Mouse (Mus musculus) heart, embryonic 10.5 days (tissue): ENCODE results near the gene Cyp3a41b. TPM values are rescaled to one million over a fixed set of nuclear protein-coding genes. Genes with fewer than 3 reads are reported as not detected.
"Not testable (repeated sequence)": the region's sequence is repeated elsewhere in the genome, so short reads cannot be mapped to it uniquely, and the experiment has no call there.

Source experiments
- DNase-seq: peaks from one replicate; pipeline ENCODE4 v3.0.0-alpha.2; 2017; ENCODE audit warnings: low spot score
- H3K27ac ChIP-seq: fragments of 300-500 bp; sonication (generic); 2 replicates; pipeline ENCODE4 v1.5.1; 2016; ENCODE audit warnings: mild to moderate bottlenecking
- H3K27me3 ChIP-seq: fragments of 300-500 bp; sonication (generic); 2 replicates; pipeline ENCODE4 v1.6.1; 2016; ENCODE audit warnings: mild to moderate bottlenecking; ENCODE audit not compliant: poor library complexity, insufficient read depth, severe bottlenecking
- H3K36me3 ChIP-seq: fragments of 300-500 bp; sonication (generic); 2 replicates; pipeline ENCODE4 v1.6.1; 2016; ENCODE audit warnings: mild to moderate bottlenecking, moderate library complexity
- H3K4me1 ChIP-seq: fragments of 300-500 bp; sonication (generic); 2 replicates; pipeline ENCODE4 v1.6.1; 2016; ENCODE audit warnings: mild to moderate bottlenecking
- H3K4me3 ChIP-seq: fragments of 300-500 bp; sonication (generic); 2 replicates; pipeline ENCODE4 v1.5.1; 2016; ENCODE audit warnings: mild to moderate bottlenecking, moderate library complexity
- H3K9me3 ChIP-seq: fragments of 300-500 bp; sonication (generic); 2 replicates; pipeline ENCODE4 v1.6.1; 2016; ENCODE audit warnings: mild to moderate bottlenecking, moderate library complexity
- WGBS: fragments of 180-500 bp; shearing (Covaris S2); methylation state at CpG from one replicate; pipeline ENCODE4 v1.1.7; 2016; 5-methylcytosine and 5-hydroxymethylcytosine counted together
- polyA plus RNA-seq: library from polyadenylated mRNA; unstranded; fragments of >200 nt; fragmentation: Nextera tagmentation; extraction: Ambion mirVana; gene quantifications from 2 replicates; pipeline ENCODE4 v1.2.1, GENCODE M21; 2016

Cyp3a41b gene
- polyA plus RNA-seq, result not detected in 2 replicates

DNA sequence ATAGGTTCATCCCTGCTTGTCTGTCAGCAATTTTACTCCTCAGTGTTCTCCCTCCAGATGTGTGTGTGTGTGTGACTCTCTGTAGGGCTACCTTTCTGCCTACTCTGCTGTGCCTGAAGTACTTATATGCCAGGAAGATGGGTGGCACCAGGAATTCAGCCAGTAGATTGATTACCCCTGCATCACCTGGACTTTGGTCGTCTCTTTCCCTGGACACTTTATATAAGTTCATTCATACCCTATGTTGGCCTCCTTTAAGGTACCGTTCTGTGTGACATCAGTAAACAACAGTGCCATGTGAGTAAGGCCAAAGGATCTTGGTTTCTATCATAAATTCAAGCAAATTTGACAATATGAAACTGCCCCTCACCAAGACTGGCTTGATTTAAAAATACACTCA lies at the start of gene Cyp3a41b:
Gene Cyp3a41b, minus strand, starts transcription at position 101 of the 400 bp plus-strand sequence.
- 50% methylated on average over 1 of the region's 2 CpGs for WGBS
- DNase-seq, result not testable (repeated sequence)

DNA sequence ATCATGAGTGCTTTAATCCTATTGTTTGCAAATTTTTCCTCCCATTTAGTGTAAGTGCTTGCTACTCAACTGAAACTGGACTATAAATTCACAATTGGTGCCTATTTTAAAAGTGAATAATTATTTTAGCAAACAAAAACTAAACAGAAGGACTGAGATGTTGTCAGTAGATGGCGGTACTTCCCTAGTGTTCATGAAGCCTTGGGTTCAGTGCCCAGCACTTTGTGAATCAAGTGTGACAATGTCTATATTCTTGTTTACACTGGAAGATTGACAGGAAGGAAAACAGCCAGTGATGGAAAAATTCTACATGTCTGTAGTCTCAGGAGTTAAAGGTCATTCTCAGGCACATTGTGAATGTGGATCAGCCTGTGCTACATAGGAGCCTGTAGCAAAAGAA lies 47.8 kb upstream of the Cyp3a41b start:
- 83% methylated on average over 1 of the region's 1 CpGs for WGBS
- H3K9me3 ChIP-seq, result peaks cover 41% of the 10 kb centered on the region
- H3K4me3 ChIP-seq, H3K4me1 ChIP-seq, DNase-seq, H3K27ac ChIP-seq, H3K36me3 ChIP-seq, H3K27me3 ChIP-seq: not testable (repeated sequence)

More for the DNA sequence above, at the start of gene Cyp3a41b:
- H3K27me3 ChIP-seq, H3K4me3 ChIP-seq, H3K9me3 ChIP-seq, H3K4me1 ChIP-seq, H3K27ac ChIP-seq, H3K36me3 ChIP-seq: not testable (repeated sequence)

DNA sequence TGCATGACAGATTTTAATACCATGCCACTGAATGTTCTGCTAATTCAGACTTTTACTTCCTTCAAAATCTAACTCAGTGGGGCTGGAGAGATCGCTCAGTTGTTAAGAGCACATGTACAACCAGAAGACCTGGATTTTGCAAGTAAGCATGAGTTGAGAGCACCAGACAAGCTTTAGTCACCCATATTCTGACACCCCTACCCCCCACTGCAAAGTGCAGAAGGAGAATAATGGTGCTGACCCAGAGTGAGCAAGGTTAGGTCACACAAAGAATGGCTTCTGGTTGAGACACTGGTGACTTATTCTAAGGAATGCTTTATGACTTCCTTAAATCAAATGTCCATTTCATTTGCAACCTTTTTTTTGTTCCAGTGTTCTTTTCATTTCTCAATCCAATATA lies 20.4 kb upstream of the Cyp3a41b start:
- DNase-seq, H3K27me3 ChIP-seq, H3K36me3 ChIP-seq, H3K27ac ChIP-seq, H3K4me3 ChIP-seq, H3K4me1 ChIP-seq: not testable (repeated sequence)
- H3K9me3 ChIP-seq, result peaks cover 22% of the 10 kb centered on the region
- WGBS, result 66% methylated on average over 1 of the region's 1 CpGs

- H3K27me3 ChIP-seq, H3K4me3 ChIP-seq, H3K36me3 ChIP-seq, H3K27ac ChIP-seq, H3K4me1 ChIP-seq, DNase-seq: not testable (repeated sequence)
- peaks cover 15% of the 10 kb centered on the region; the same call in 1 of the 2 replicates for H3K9me3 ChIP-seq
- 74% methylated on average over 5 of the region's 5 CpGs for WGBS
Observed at GRCm38 (mm10) chr5:145597851-145598250, 13.3 kb upstream of the Cyp3a41b start.

- H3K27ac ChIP-seq, H3K4me1 ChIP-seq, H3K36me3 ChIP-seq, H3K4me3 ChIP-seq, H3K27me3 ChIP-seq, DNase-seq, H3K9me3 ChIP-seq: not testable (repeated sequence)
- WGBS, result 50% methylated on average over 1 of the region's 1 CpGs
Observed at GRCm38 (mm10) chr5:145577321-145577720, 7.2 kb downstream of the Cyp3a41b start.

DNA sequence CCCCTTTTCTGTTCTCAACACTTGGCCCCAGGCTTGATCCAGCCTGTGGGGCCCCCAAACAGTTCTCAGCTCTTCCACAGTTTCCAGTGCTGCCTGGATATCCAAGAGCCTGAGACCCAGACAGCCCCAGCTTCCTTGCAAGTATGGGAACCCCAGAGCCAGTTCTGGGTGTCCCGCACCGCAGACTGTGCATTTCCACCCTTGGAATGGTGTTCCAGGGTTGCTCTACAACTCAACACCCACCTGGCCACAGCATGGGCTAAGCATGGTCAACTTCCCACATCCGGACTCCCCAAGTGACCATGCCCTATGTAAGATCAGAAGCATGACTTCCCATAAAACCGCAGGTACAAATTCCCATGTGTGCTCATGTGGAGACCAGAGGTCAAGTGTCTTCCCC lies 8.9 kb downstream of the Cyp3a41b start:
- H3K9me3 ChIP-seq, H3K27me3 ChIP-seq, H3K27ac ChIP-seq, H3K36me3 ChIP-seq, DNase-seq, H3K4me3 ChIP-seq, H3K4me1 ChIP-seq: not testable (repeated sequence)
- WGBS, result 78% methylated on average over 4 of the region's 4 CpGs

GRCm38 (mm10) chr5:145571922-145572321 lies 12.6 kb downstream of the Cyp3a41b start:
- H3K27ac ChIP-seq, H3K4me1 ChIP-seq, H3K4me3 ChIP-seq, H3K36me3 ChIP-seq, H3K27me3 ChIP-seq, DNase-seq, H3K9me3 ChIP-seq: not testable (repeated sequence)
- 70% methylated on average over 2 of the region's 2 CpGs for WGBS

Other genes with a start within 250 kb of the Cyp3a41b start
- not detected in 2 replicates for gene Cyp3a57, start 239.5 kb downstream of the Cyp3a41b start, polyA plus RNA-seq
- gene Cyp3a16, start 115.0 kb downstream of the Cyp3a41b start, polyA plus RNA-seq, result not detected in 2 replicates
- gene Cyp3a41a, start 135.4 kb upstream of the Cyp3a41b start, polyA plus RNA-seq, result not detected in 2 replicates
- not detected in 2 replicates for gene Cyp3a44, start 221.1 kb upstream of the Cyp3a41b start, polyA plus RNA-seq